Mouse (Mus musculus): ENCODE measurements at regions not wholly inside any gene's neighbourhood (a gene's known extent, or its start where the extent isn't known, plus 50 kb on each side); places are given as distances from the start of the nearest gene placed in this dataset.

GRCm38 (mm10) chr5:74880048-74880437, 164.5 kb downstream of the Chic2 start:
- Histone ChIP-seq H3K4me1 (replicated peaks; ENCODE audit: control insufficient read depth, insufficient read depth, low read length) (no peaks in the 10 kb centered on the region), H3K27ac (ENCODE audit: control insufficient read depth, insufficient read depth, low read length) (no peak overlapping the region), H3K36me3 (ENCODE audit: control insufficient read depth, insufficient read depth, low read length) (no peaks in the 10 kb centered on the region), H3K4me3 (ENCODE audit: control insufficient read depth, insufficient read depth, low read length) (no peak overlapping the region), H3K27me3 (ENCODE audit: control insufficient read depth, insufficient read depth, low read length) (no peaks in the 10 kb centered on the region)
- no peak for DNase-seq
- TF ChIP-seq CTCF (IDR thresholded peaks at IDR 0.05; ENCODE audit: borderline replicate concordance, control insufficient read depth, extremely low read depth, insufficient read depth, low read length, poor library complexity) (no peak), POLR2A (IDR thresholded peaks at IDR 0.05; ENCODE audit: control insufficient read depth, extremely low read depth, insufficient read depth, low read length, poor library complexity) (no peak)
- WGBS, result 94% methylated on average over 6 of the region's 6 CpGs

- H3K4me1 ChIP-seq (replicated peaks; ENCODE audit: control insufficient read depth, insufficient read depth, low read length), result no peaks in the 10 kb centered on the region
- no peak for DNase-seq
- TF ChIP-seq POLR2A (IDR thresholded peaks at IDR 0.05; ENCODE audit: control insufficient read depth, extremely low read depth, insufficient read depth, low read length, poor library complexity) (no peak), CTCF (IDR thresholded peaks at IDR 0.05; ENCODE audit: borderline replicate concordance, control insufficient read depth, extremely low read depth, insufficient read depth, low read length, poor library complexity) (no peak)
- no peaks in the 10 kb centered on the region for H3K36me3 ChIP-seq (ENCODE audit: control insufficient read depth, insufficient read depth, low read length)
- H3K27me3 ChIP-seq (ENCODE audit: control insufficient read depth, insufficient read depth, low read length), result no peaks in the 10 kb centered on the region
- no peak overlapping the region for H3K27ac ChIP-seq (ENCODE audit: control insufficient read depth, insufficient read depth, low read length)
- H3K4me3 ChIP-seq (ENCODE audit: control insufficient read depth, insufficient read depth, low read length), result no peak overlapping the region
- WGBS, result 81% methylated on average over 13 of the region's 13 CpGs
Measured at GRCm38 (mm10) chr5:74879098-74880047, 165.2 kb downstream of the Chic2 start.

- TF ChIP-seq POLR2A (IDR thresholded peaks at IDR 0.05; ENCODE audit: control insufficient read depth, extremely low read depth, insufficient read depth, low read length, poor library complexity) (no peak), CTCF (IDR thresholded peaks at IDR 0.05; ENCODE audit: borderline replicate concordance, control insufficient read depth, extremely low read depth, insufficient read depth, low read length, poor library complexity) (no peak)
- 83% methylated on average over 5 of the region's 5 CpGs for WGBS
- Histone ChIP-seq H3K4me1 (replicated peaks; ENCODE audit: control insufficient read depth, insufficient read depth, low read length) (no peaks in the 10 kb centered on the region), H3K36me3 (ENCODE audit: control insufficient read depth, insufficient read depth, low read length) (no peaks in the 10 kb centered on the region), H3K27me3 (ENCODE audit: control insufficient read depth, insufficient read depth, low read length) (no peaks in the 10 kb centered on the region), H3K4me3 (ENCODE audit: control insufficient read depth, insufficient read depth, low read length) (no peak overlapping the region), H3K27ac (ENCODE audit: control insufficient read depth, insufficient read depth, low read length) (no peak overlapping the region)
- no peak for DNase-seq
Measured at GRCm38 (mm10) chr5:74877595-74877994, 167.0 kb downstream of the Chic2 start.

- Histone ChIP-seq H3K4me1 (replicated peaks; ENCODE audit: control insufficient read depth, insufficient read depth, low read length) (no peaks in the 10 kb centered on the region), H3K27ac (ENCODE audit: control insufficient read depth, insufficient read depth, low read length) (no peak overlapping the region), H3K36me3 (ENCODE audit: control insufficient read depth, insufficient read depth, low read length) (no peaks in the 10 kb centered on the region), H3K4me3 (ENCODE audit: control insufficient read depth, insufficient read depth, low read length) (no peak overlapping the region), H3K27me3 (ENCODE audit: control insufficient read depth, insufficient read depth, low read length) (no peaks in the 10 kb centered on the region)
- DNase-seq, result no peak
- TF ChIP-seq POLR2A (IDR thresholded peaks at IDR 0.05; ENCODE audit: control insufficient read depth, extremely low read depth, insufficient read depth, low read length, poor library complexity) (no peak), CTCF (IDR thresholded peaks at IDR 0.05; ENCODE audit: borderline replicate concordance, control insufficient read depth, extremely low read depth, insufficient read depth, low read length, poor library complexity) (no peak)
- WGBS, result 72% methylated on average over 6 of the region's 6 CpGs
Measured at GRCm38 (mm10) chr5:74877185-74877584, 167.4 kb downstream of the Chic2 start.

DNA sequence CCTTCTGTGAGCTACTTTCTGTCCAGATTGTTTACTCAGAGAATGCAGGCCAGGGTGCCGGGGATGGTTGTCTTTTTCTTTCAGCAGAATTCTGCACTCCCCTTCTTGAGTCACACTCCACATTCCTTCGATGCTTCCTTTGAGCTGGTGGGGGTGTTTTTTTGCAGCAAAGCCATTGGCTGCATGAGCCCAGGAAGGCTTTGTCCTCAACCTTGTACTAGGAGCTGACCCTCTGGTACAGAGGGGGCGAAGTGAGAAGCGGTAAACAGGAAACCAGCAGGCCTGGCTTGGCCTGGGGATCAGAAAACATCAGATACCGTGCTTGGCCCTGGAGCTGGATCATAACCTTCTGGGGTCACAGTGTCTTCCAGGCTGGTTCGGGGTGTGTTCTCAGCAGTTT, 169.9 kb downstream of the Chic2 start:
- Histone ChIP-seq H3K36me3 (ENCODE audit: control insufficient read depth, insufficient read depth, low read length) (no peaks in the 10 kb centered on the region), H3K4me3 (ENCODE audit: control insufficient read depth, insufficient read depth, low read length) (no peak overlapping the region), H3K4me1 (replicated peaks; ENCODE audit: control insufficient read depth, insufficient read depth, low read length) (no peaks in the 10 kb centered on the region), H3K27me3 (ENCODE audit: control insufficient read depth, insufficient read depth, low read length) (no peaks in the 10 kb centered on the region), H3K27ac (ENCODE audit: control insufficient read depth, insufficient read depth, low read length) (no peak overlapping the region)
- 82% methylated on average over 6 of the region's 6 CpGs for WGBS
- no peak for DNase-seq
- no peak for TF ChIP-seq CTCF (IDR thresholded peaks at IDR 0.05; ENCODE audit: borderline replicate concordance, control insufficient read depth, extremely low read depth, insufficient read depth, low read length, poor library complexity)
- TF ChIP-seq POLR2A (IDR thresholded peaks at IDR 0.05; ENCODE audit: control insufficient read depth, extremely low read depth, insufficient read depth, low read length, poor library complexity), result no peak

- no peaks in the 10 kb centered on the region for H3K27me3 ChIP-seq (ENCODE audit: control insufficient read depth, insufficient read depth, low read length)
- 90% methylated on average over 12 of the region's 12 CpGs for WGBS
- H3K27ac ChIP-seq (ENCODE audit: control insufficient read depth, insufficient read depth, low read length), result no peak overlapping the region
- no peak overlapping the region for H3K4me3 ChIP-seq (ENCODE audit: control insufficient read depth, insufficient read depth, low read length)
- no peak for TF ChIP-seq POLR2A (IDR thresholded peaks at IDR 0.05; ENCODE audit: control insufficient read depth, extremely low read depth, insufficient read depth, low read length, poor library complexity)
- no peak for TF ChIP-seq CTCF (IDR thresholded peaks at IDR 0.05; ENCODE audit: borderline replicate concordance, control insufficient read depth, extremely low read depth, insufficient read depth, low read length, poor library complexity)
- DNase-seq, result no peak
- no peaks in the 10 kb centered on the region for H3K36me3 ChIP-seq (ENCODE audit: control insufficient read depth, insufficient read depth, low read length)
- no peaks in the 10 kb centered on the region for H3K4me1 ChIP-seq (replicated peaks; ENCODE audit: control insufficient read depth, insufficient read depth, low read length)
Measured at GRCm38 (mm10) chr5:74870615-74871014, 167.9 kb upstream of the Lnx1 start.

All from thymus, adult 2 months (tissue).